Mouse (Mus musculus) spleen, embryonic (tissue): ENCODE measurements around the gene Dolpp1.

Source experiments
- CTCF ChIA-PET: fragments of 350-600 bp; sonication (Branson Sonifier 250); formaldehyde crosslinking; loops from one replicate; lab custom pipeline; 2022; lab: Charles Lee

The Dolpp1 gene

GRCm38 (mm10) chr2:30439631-30440030, 47.6 kb downstream of the Dolpp1 start:
- CTCF ChIA-PET, result interaction anchor here (1.6 kb wide), 1 partner anchor 355 kb away, joined by 4 read pairs; no protein-coding TSS in a partner anchor

GRCm38 (mm10) chr2:30440211-30440700, 48.2 kb downstream of the Dolpp1 start:
- CTCF ChIA-PET, result interaction anchor here (1.1 to 1.6 kb wide), 2 partner anchors 10 to 354 kb away, joined by 3 to 4 read pairs; no protein-coding TSS in a partner anchor

GRCm38 (mm10) chr2:30440701-30441517, 48.9 kb downstream of the Dolpp1 start:
- CTCF ChIA-PET, result interaction anchor here (0.6 to 1.9 kb wide), 4 partner anchors 9 to 390 kb away, joined by 3 to 30 read pairs (median 8); no protein-coding TSS in a partner anchor

GRCm38 (mm10) chr2:30441518-30442497, 49.8 kb downstream of the Dolpp1 start:
- CTCF ChIA-PET, result interaction anchor here (0.6 to 1.9 kb wide), 3 partner anchors 8 to 390 kb away, joined by 3 to 30 read pairs (median 11); no protein-coding TSS in a partner anchor

GRCm38 (mm10) chr2:30442498-30442890, 50.4 kb downstream of the Dolpp1 start:
- CTCF ChIA-PET, result interaction anchor here (1.9 kb wide), 1 partner anchor 26 kb away, joined by 30 read pairs; no protein-coding TSS in a partner anchor

- CTCF ChIA-PET, result interaction anchor here (0.6 to 0.9 kb wide), 2 partner anchors 24 to 26 kb away, joined by 3 read pairs; no protein-coding TSS in a partner anchor
These were observed 51.2 kb downstream of the Dolpp1 start for GRCm38 (mm10) chr2:30443281-30443680.

- CTCF ChIA-PET, result interaction anchor here (0.5 to 0.6 kb wide), 3 partner anchors 25 to 100 kb away, joined by 3 to 11 read pairs (median 5); no protein-coding TSS in a partner anchor
These were observed 52.0 kb downstream of the Dolpp1 start for GRCm38 (mm10) chr2:30444006-30444405.

GRCm38 (mm10) chr2:30444450-30444849, 52.4 kb downstream of the Dolpp1 start:
- CTCF ChIA-PET, result no interaction called here

- CTCF ChIA-PET, result interaction anchor here (0.7 kb wide), 1 partner anchor 29 kb away, joined by 3 read pairs; no protein-coding TSS in a partner anchor
These were observed 53.3 kb downstream of the Dolpp1 start for GRCm38 (mm10) chr2:30445312-30445711.

GRCm38 (mm10) chr2:30446891-30447826, 55.1 kb downstream of the Dolpp1 start:
- CTCF ChIA-PET, result interaction anchor here (0.5 to 0.6 kb wide), 2 partner anchors 14 to 30 kb away, joined by 3 to 11 read pairs; no protein-coding TSS in a partner anchor

- CTCF ChIA-PET, result no interaction called here
These were observed 56.3 kb downstream of the Dolpp1 start for GRCm38 (mm10) chr2:30448371-30448770.
